Mouse (Mus musculus): ENCODE measurements around the gene Micu1. TPM values are rescaled to one million over a fixed set of nuclear protein-coding genes. Genes with fewer than 3 reads are reported as not detected.

Gene Micu1
- total RNA-seq, 1 experiment = 23.6 TPM

- Histone ChIP-seq H3K9ac (ENCODE audit: insufficient read depth, low read depth, low read length, poor library complexity, severe bottlenecking) (no peak overlapping the region), H3K4me1 (ENCODE audit: control insufficient read depth in 2 of 2, insufficient read depth in 2 of 2, low read length in 2 of 2, poor library complexity in 1 of 2) (peaks cover 11 to 33% of the 10 kb centered on the region in 2 experiments; a peak in 3 of 4 replicates), H3K36me3 (ENCODE audit: control insufficient read depth, insufficient read depth, low read length, poor library complexity, severe bottlenecking) (no peaks in the 10 kb centered on the region), H3K9me3 (ENCODE audit: control insufficient read depth, insufficient read depth, low read depth, low read length) (no peaks in the 10 kb centered on the region), H3K4me3 (ENCODE audit: insufficient read depth in 1 of 2, low read depth in 1 of 2, low read length in 2 of 2, poor library complexity in 1 of 2, severe bottlenecking in 1 of 2) (peak overlapping the region; percentile 37 to 40), H3K27ac (ENCODE audit: insufficient read depth, low read depth, low read length, poor library complexity, severe bottlenecking) (peak overlapping the region; percentile 36; the same call in 1 of the 2 replicates)
- no peak for TF ChIP-seq CHD2 (IDR thresholded peaks at IDR 0.05; ENCODE audit: low read depth, low read length)
- no peak for TF ChIP-seq ZC3H11A (IDR thresholded peaks at IDR 0.05; ENCODE audit: borderline replicate concordance, low read depth, low read length)
- no peak for TF ChIP-seq ZNF384 (IDR thresholded peaks at IDR 0.05; ENCODE audit: low read depth, low read length)
- TF ChIP-seq HCFC1 (IDR thresholded peaks at IDR 0.05; ENCODE audit: borderline replicate concordance, insufficient read depth, low read length) = no peak
- TF ChIP-seq MAFK (IDR thresholded peaks at IDR 0.05; ENCODE audit: insufficient read depth, low read depth, low read length) = no peak
- no peak for DNase-seq (ENCODE audit: low read depth, low spot score)
- in situ Hi-C loops (cut with MboI; ENCODE audit: low sequenced_read_pairs in 2 of 2, unreplicated experiment in 2 of 2) = no loop called here
Measured at GRCm38 (mm10) chr10:59909357-59909847, 207.1 kb downstream of the Micu1 start.

GRCm38 (mm10) chr10:59911091-59911490, 208.8 kb downstream of the Micu1 start:
- Histone ChIP-seq H3K36me3 (ENCODE audit: control insufficient read depth, insufficient read depth, low read length, poor library complexity, severe bottlenecking) (no peaks in the 10 kb centered on the region), H3K27ac (ENCODE audit: insufficient read depth, low read depth, low read length, poor library complexity, severe bottlenecking) (no peak overlapping the region), H3K9me3 (ENCODE audit: control insufficient read depth, insufficient read depth, low read depth, low read length) (no peaks in the 10 kb centered on the region), H3K9ac (ENCODE audit: insufficient read depth, low read depth, low read length, poor library complexity, severe bottlenecking) (peak overlapping the region; percentile 7; the same call in 1 of the 2 replicates), H3K4me3 (ENCODE audit: insufficient read depth in 1 of 2, low read depth in 1 of 2, low read length in 2 of 2, poor library complexity in 1 of 2, severe bottlenecking in 1 of 2) (peak overlapping the region; percentile 41 to 52), H3K4me1 (ENCODE audit: control insufficient read depth in 2 of 2, insufficient read depth in 2 of 2, low read length in 2 of 2, poor library complexity in 1 of 2) (peaks cover 16 to 45% of the 10 kb centered on the region in 2 experiments; a peak in 3 of 4 replicates)
- no peak for DNase-seq (ENCODE audit: low read depth, low spot score)
- no peak for TF ChIP-seq ZC3H11A (IDR thresholded peaks at IDR 0.05; ENCODE audit: borderline replicate concordance, low read depth, low read length)
- TF ChIP-seq MAFK (IDR thresholded peaks at IDR 0.05; ENCODE audit: insufficient read depth, low read depth, low read length) = no peak
- TF ChIP-seq ZNF384 (IDR thresholded peaks at IDR 0.05; ENCODE audit: low read depth, low read length) = no peak
- TF ChIP-seq CHD2 (IDR thresholded peaks at IDR 0.05; ENCODE audit: low read depth, low read length) = no peak
- in situ Hi-C loops (cut with MboI; ENCODE audit: low sequenced_read_pairs in 2 of 2, unreplicated experiment in 2 of 2) = no loop called here

GRCm38 (mm10) chr10:59911561-59912198, 209.4 kb downstream of the Micu1 start:
- Histone ChIP-seq H3K36me3 (ENCODE audit: control insufficient read depth, insufficient read depth, low read length, poor library complexity, severe bottlenecking) (no peaks in the 10 kb centered on the region), H3K9me3 (ENCODE audit: control insufficient read depth, insufficient read depth, low read depth, low read length) (no peaks in the 10 kb centered on the region), H3K4me3 (ENCODE audit: insufficient read depth in 1 of 2, low read depth in 1 of 2, low read length in 2 of 2, poor library complexity in 1 of 2, severe bottlenecking in 1 of 2) (peak overlapping the region; percentile 41 to 52), H3K27ac (ENCODE audit: insufficient read depth, low read depth, low read length, poor library complexity, severe bottlenecking) (no peak overlapping the region), H3K9ac (ENCODE audit: insufficient read depth, low read depth, low read length, poor library complexity, severe bottlenecking) (peak overlapping the region; percentile 7; the same call in 1 of the 2 replicates), H3K4me1 (ENCODE audit: control insufficient read depth in 2 of 2, insufficient read depth in 2 of 2, low read length in 2 of 2, poor library complexity in 1 of 2) (peaks cover 16 to 47% of the 10 kb centered on the region in 2 experiments; a peak in 3 of 4 replicates)
- no peak for DNase-seq (ENCODE audit: low read depth, low spot score)
- in situ Hi-C loops (cut with MboI; ENCODE audit: low sequenced_read_pairs in 2 of 2, unreplicated experiment in 2 of 2) = no loop called here
- TF ChIP-seq ZNF384 (IDR thresholded peaks at IDR 0.05; ENCODE audit: low read depth, low read length) (no peak), HCFC1 (IDR thresholded peaks at IDR 0.05; ENCODE audit: borderline replicate concordance, insufficient read depth, low read length) (no peak), ZC3H11A (IDR thresholded peaks at IDR 0.05; ENCODE audit: borderline replicate concordance, low read depth, low read length) (no peak), MAFK (IDR thresholded peaks at IDR 0.05; ENCODE audit: insufficient read depth, low read depth, low read length) (no peak), CHD2 (IDR thresholded peaks at IDR 0.05; ENCODE audit: low read depth, low read length) (no peak)

Other genes starting within 250 kb of the Micu1 start
- 1.5 TPM in 1 of 2 replicates, not detected in the other for gene Gm10322, start 86.4 kb upstream of the Micu1 start, total RNA-seq (2012; rRNA removed)
- gene Mcu, start 85.8 kb upstream of the Micu1 start, total RNA-seq (2012; rRNA removed) = 12.3 and 13.6 TPM in 2 replicates
- 38.2 and 47.8 TPM in 2 replicates for gene Dnajb12, start 177.1 kb downstream of the Micu1 start, total RNA-seq (2012; rRNA removed)
- 33.9 and 42.1 TPM in 2 replicates for gene Ddit4, start 249.4 kb downstream of the Micu1 start, total RNA-seq (2012; rRNA removed)